Mouse (Mus musculus) right cerebral cortex, postnatal 10 days (tissue): ENCODE measurements at regions not wholly inside any gene's neighbourhood (a gene's known extent, or its start where the extent isn't known, plus 50 kb on each side); places are given as distances from the start of the nearest gene placed in this dataset.
"Not testable (repeated sequence)": the region's sequence is repeated elsewhere in the genome, so short reads cannot be mapped to it uniquely, and the experiment has no call there.

Experiments
- DNase-seq, 2 experiments: peaks; one replicate each; pipeline ENCODE4 v3.0.0; 2021; ENCODE audit warnings: low spot score in 2 of 2

DNA sequence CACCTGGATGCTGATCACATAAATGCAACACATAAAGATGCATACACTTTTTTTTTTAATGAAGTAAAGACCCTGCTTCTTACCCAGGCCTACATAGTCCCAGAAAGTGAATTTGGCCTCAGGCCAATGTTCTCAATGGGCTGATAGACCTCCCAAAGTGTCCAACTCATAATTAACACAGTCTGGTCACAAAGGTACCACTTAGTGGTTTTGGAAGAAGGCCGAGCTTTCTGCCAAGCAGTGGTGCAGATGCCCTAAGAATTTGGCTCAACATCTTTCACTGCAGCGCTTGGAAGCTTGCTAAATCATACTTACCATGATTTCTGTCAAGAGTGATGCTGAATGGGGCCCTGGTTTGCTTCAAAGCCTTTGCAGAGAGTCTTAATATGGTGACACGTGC, 706.4 kb upstream of the Rag2 start:
- peak in 1 of 2 experiments; percentile 27 for DNase-seq

GRCm38 (mm10) chr2:100919537-100920212, 704.8 kb upstream of the Rag2 start:
- no peak for DNase-seq

- DNase-seq = not testable (repeated sequence)
Observed at GRCm38 (mm10) chr2:100948632-100949031, 675.9 kb upstream of the Rag2 start.

- no peak for DNase-seq
Observed at GRCm38 (mm10) chr2:100959412-100959811, 665.1 kb upstream of the Rag2 start.

- DNase-seq = no peak
Observed at GRCm38 (mm10) chr2:100964584-100964983, 659.9 kb upstream of the Rag2 start.

GRCm38 (mm10) chr2:100977202-100977601, 647.3 kb upstream of the Rag2 start:
- no peak for DNase-seq

GRCm38 (mm10) chr2:100982362-100982761, 642.2 kb upstream of the Rag2 start:
- no peak for DNase-seq

- no peak for DNase-seq
Observed at GRCm38 (mm10) chr2:101015353-101015752, 609.2 kb upstream of the Rag2 start.

- no peak for DNase-seq
Observed at GRCm38 (mm10) chr2:101019384-101019783, 605.1 kb upstream of the Rag2 start.

GRCm38 (mm10) chr2:101021515-101021914, 603.0 kb upstream of the Rag2 start:
- DNase-seq = peak; percentile 36 to 41

DNA sequence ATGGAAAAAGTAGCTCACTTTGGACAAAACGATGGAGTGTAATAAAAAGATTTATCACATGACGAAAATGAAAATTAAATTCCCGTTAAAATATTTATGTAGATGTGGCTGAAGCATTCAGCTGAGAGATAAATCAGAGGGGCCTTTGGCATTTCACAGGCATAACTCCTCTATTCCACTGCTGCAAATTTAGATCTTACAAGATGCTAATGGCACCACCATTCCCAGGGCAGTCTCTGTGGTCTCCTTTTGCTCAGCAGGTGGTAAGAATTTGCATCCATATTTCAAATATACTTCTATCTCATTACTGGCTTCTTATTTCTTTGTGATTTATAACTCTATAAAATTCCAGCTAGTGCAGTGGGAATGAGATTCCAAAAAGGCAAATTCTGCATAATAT, 581.5 kb upstream of the Rag2 start:
- DNase-seq = no peak

GRCm38 (mm10) chr2:101062939-101063338, 561.6 kb upstream of the Rag2 start:
- no peak for DNase-seq

- DNase-seq = no peak
Observed at GRCm38 (mm10) chr2:101074990-101075389, 549.5 kb upstream of the Rag2 start.

- no peak for DNase-seq
Observed at GRCm38 (mm10) chr2:101080231-101080630, 544.3 kb upstream of the Rag2 start.

- no peak for DNase-seq
Observed at GRCm38 (mm10) chr2:101083813-101084212, 540.7 kb upstream of the Rag2 start.

- no peak for DNase-seq
Observed at GRCm38 (mm10) chr2:101084648-101085047, 539.9 kb upstream of the Rag2 start.

DNA sequence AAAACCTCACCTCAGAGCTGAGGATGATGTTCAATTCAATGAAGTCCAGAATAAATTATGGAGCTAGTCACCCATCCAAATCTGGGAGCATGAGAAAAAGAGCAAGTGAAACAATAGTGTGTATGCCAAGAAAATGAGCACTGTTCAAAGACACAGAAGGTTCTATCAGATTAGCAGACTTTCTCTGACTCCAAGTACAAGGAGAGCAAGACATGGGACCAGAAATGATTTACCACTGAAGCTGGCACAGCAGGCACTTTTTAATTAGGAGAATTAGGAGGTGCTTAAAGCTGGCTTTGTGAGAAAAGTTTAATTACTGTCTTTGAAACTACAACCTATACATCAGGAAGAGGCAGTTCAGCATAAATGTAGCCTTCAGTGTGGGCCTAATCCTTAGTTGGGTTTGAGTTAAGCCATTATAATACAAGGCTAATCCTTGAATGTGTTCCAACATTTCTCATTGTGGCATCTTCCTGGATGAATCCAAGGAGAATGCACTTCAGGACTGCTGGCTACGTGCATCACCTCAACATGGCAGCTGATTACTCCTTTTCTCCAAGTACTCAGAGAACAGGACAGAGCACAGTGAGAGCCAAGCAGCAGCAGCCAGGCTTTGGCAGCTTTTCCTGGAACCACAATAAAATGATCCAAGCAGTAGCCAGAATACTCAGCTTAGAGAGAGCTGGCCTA, 517.2 kb upstream of the Rag2 start:
- peak; percentile 28 to 40 for DNase-seq

GRCm38 (mm10) chr2:101136867-101137266, 487.7 kb upstream of the Rag2 start:
- DNase-seq = no peak

GRCm38 (mm10) chr2:101139931-101140330, 484.6 kb upstream of the Rag2 start:
- no peak for DNase-seq

GRCm38 (mm10) chr2:101156755-101157271, 467.7 kb upstream of the Rag2 start:
- no peak for DNase-seq

DNA sequence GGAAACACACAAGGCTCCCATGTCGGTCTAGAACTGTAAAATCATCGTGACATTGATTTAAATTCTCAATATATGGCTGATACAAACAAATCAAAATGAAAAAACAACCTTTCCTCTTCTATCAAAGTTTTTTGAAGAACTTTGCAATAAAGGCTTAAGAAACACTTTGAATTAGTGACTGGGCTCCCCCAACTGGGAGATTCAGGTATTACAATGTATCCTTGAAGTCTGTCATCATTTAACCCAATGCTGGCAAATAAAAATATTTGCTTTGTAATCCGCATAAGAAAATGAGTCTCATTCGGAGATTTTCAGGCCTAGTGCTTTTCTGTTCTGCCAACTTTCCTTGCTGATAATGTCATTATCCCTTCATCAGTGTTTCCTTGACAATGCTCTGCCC, 465.2 kb upstream of the Rag2 start:
- peak; percentile 63 to 69 for DNase-seq

DNA sequence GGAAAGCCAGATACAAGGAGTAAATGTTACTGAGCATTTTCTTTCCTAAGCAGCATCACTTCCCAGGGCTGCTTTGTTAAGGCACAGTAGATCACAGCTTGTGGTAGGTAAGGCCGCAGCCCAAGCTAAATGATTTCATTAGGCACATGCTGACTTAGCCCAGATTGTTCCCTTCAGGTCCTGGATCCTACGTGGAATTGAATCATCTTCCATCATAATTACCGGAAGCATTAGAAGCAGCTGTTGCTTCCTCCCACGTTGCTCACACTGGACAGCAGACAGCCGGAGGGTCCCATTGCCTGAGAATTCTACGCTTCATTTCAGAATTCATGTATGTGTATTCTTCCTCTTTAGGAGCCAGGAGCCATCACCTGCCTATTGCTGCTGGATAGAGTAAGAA, 458.6 kb upstream of the Rag2 start:
- no peak for DNase-seq

DNA sequence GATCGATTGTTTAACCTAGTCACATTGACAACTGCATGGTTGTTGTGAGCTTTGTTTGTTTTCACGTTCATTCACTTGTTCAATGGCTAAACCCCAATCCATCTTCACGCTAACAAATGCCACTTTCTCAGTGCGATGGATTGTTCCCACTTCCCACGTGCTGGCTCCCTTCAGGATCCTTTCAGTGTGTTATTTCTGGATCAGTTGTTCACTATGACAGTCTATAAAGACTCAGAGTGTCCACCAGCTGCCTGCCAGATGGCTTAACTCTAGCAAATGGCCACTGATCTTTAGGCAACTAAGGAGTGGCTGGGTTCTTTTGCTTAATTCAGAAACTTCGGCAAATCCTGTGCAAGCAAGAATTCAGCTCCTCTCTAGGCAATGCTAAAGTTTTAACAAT, 451.7 kb upstream of the Rag2 start:
- DNase-seq = peak; percentile 58 to 75
